Mouse (Mus musculus) lung, adult 2 months (tissue): Measurements from ENCODE around the gene Slc4a5.

Experiments
- CTCF ChIP-seq: fragments of 200-500 bp; IDR thresholded peaks from 2 replicates; pipeline ENCODE4 v1.5.1; 2011; ENCODE audit warnings: mild to moderate bottlenecking, low read length, control low read depth; ENCODE audit not compliant: insufficient read depth
- POLR2A ChIP-seq: fragments of 200-500 bp; IDR thresholded peaks from 2 replicates; pipeline ENCODE4 v1.6.1; 2011; ENCODE audit warnings: low read depth, mild to moderate bottlenecking, control low read depth, low read length, borderline replicate concordance; ENCODE audit errors: extremely low read depth

GRCm38 (mm10) chr6:83312021-83312420, 92.4 kb downstream of the Slc4a5 start:
- no peak for TF ChIP-seq POLR2A
- TF ChIP-seq CTCF = no peak
